Mouse (Mus musculus) limb, embryonic 14.5 days (tissue): ENCODE measurements around the gene Cct2. TPM values are rescaled to one million over a fixed set of nuclear protein-coding genes. Genes with fewer than 3 reads are reported as not detected.

Experiments
- ATAC-seq: fragments of 200-750 bp; cut with Nextera tagmentation; 2 replicates; pipeline ENCODE4 v1.8.0; 2017; ENCODE audit warnings: low read depth, moderate number of reproducible peaks, moderate TSS enrichment; ENCODE audit not compliant: low FRiP score
- DNase-seq: peaks from one replicate; pipeline ENCODE4 v3.0.0-alpha.2; 2015; ENCODE audit warnings: low spot score
- H3K27ac ChIP-seq: fragments of 300-500 bp; sonication (generic); replicated peaks from 2 replicates; pipeline ENCODE4 v1.5.1; 2014; ENCODE audit warnings: low read depth, mild to moderate bottlenecking, low read length, moderate library complexity, mixed read lengths
- H3K27me3 ChIP-seq: fragments of 300-500 bp; sonication (generic); 2 replicates; pipeline ENCODE4 v1.6.1; 2014; ENCODE audit warnings: low read length, mixed read lengths; ENCODE audit not compliant: control insufficient read depth, insufficient read depth
- H3K36me3 ChIP-seq: fragments of 300-500 bp; sonication (generic); 2 replicates; pipeline ENCODE4 v1.6.1; 2014; ENCODE audit warnings: mild to moderate bottlenecking, low read length, moderate library complexity, mixed read lengths; ENCODE audit not compliant: control insufficient read depth, insufficient read depth
- H3K4me1 ChIP-seq: fragments of 300-500 bp; sonication (generic); 2 replicates; pipeline ENCODE4 v1.6.1; 2014; ENCODE audit warnings: antibody characterized with exemption, low read length, mixed read lengths; ENCODE audit not compliant: control insufficient read depth, insufficient read depth
- H3K4me2 ChIP-seq: fragments of 300-500 bp; sonication (generic); replicated peaks from 2 replicates; pipeline ENCODE4 v1.6.1; 2014; ENCODE audit warnings: low read depth, mild to moderate bottlenecking, low read length, moderate library complexity; ENCODE audit not compliant: severe bottlenecking
- H3K4me3 ChIP-seq: fragments of 300-500 bp; sonication (generic); replicated peaks from 2 replicates; pipeline ENCODE4 v1.5.1; 2014; ENCODE audit warnings: low read length
- H3K9ac ChIP-seq: fragments of 300-500 bp; sonication (generic); 2 replicates; pipeline ENCODE4 v1.6.1; 2014; ENCODE audit warnings: mild to moderate bottlenecking, low read depth, low read length, moderate library complexity; ENCODE audit not compliant: severe bottlenecking
- H3K9me3 ChIP-seq: fragments of 300-500 bp; sonication (generic); 2 replicates; pipeline ENCODE4 v1.6.1; 2016; ENCODE audit warnings: low read length; ENCODE audit not compliant: control insufficient read depth
- POLR2A ChIP-seq: fragments of 200-500 bp; IDR thresholded peaks from 2 replicates; pipeline ENCODE4 v1.8.0; 2012; ENCODE audit warnings: inconsistent platforms, mild to moderate bottlenecking, moderate library complexity, borderline replicate concordance; ENCODE audit not compliant: insufficient read depth, insufficient read length; ENCODE audit errors: extremely low read depth
- WGBS: fragments of 180-500 bp; shearing (Covaris S2); extraction: QIAGEN DNeasy Blood & Tissue Kit; methylation state at CpG from one replicate; pipeline ENCODE4 v1.1.7; 2014; 5-methylcytosine and 5-hydroxymethylcytosine counted together
- polyA plus RNA-seq, 2 experiments: library from polyadenylated mRNA; depleted of rRNA in 1 of 2; stranded (reverse) in 1 of 2; unstranded in 1 of 2; fragments of >200 nt; fragmentation: Nextera tagmentation in 1 of 2; extraction: Ambion mirVana in 1 of 2; gene quantifications; 2 replicates each; pipeline versions ENCODE4 v1.2.1 to v1.2.3; 2012 to 2014

The Cct2 gene
- polyA plus RNA-seq (2012; rRNA removed) (207 and 231 TPM in 2 replicates), polyA plus RNA-seq (2014; fragmentation: Nextera tagmentation; extraction: Ambion mirVana) (253 and 262 TPM in 2 replicates)

DNA sequence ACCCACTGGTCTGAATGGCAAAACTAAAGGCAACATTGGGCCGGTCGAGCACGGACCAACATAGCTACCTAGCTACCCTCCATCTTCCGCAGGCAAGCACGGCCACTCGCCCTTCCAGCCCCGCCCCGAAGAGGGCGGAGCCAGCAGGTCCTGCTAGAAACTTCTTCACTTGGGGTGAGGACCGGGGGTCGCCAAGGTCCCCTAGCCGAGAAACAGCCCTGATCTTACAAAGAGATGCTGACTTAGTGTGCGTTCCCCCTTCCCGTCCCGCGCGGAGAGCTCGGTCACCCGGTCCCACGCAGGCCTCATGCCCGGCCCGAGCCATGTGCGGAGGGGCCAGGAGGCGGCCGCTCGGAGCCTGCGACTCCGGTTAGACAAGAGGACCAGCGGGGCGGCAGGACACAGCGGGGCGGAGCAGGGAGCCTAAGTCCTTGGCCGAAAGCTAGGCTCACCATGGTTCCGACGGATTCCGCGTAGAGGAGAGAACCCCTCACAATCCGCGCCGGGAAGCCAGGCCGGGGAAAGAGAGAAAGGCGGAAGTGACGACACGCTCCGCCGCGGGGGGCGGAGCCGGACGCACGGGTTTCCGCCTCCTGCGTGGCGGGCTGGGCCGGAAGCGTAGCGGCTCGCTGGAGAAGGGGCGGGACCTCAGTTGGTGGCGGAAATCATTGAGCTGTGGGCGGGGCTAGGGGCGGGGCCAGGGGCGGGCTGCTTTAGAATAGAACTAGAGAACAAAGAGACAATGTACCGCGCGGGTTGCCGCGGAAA, at the start of gene Cct2:
TSS of gene Cct2 (minus strand) at position 561 of the 768 bp plus-strand sequence.
- WGBS = 0% methylated on average over 63 of the region's 68 CpGs
- DNase-seq (peak; percentile 97), ATAC-seq (peak; percentile 93)
- peak within 1 kb of the TSS; percentile 95 for H3K9ac ChIP-seq
- peak within 1 kb of the TSS; percentile 88 for H3K27ac ChIP-seq
- no peaks in the 10 kb centered on the region; the same call in 1 of the 2 replicates for H3K4me1 ChIP-seq
- peak within 1 kb of the TSS; percentile 98 for H3K4me3 ChIP-seq
- H3K4me2 ChIP-seq = peak within 1 kb of the TSS; percentile 87
- no peaks in the 10 kb centered on the region for H3K9me3 ChIP-seq
- TF ChIP-seq POLR2A = 0 out of 2 replicates have a peak, but pooled peaks have one; percentile 83
- H3K36me3 ChIP-seq = peaks cover 38% of the 10 kb centered on the region
- no peaks in the 10 kb centered on the region for H3K27me3 ChIP-seq

DNA sequence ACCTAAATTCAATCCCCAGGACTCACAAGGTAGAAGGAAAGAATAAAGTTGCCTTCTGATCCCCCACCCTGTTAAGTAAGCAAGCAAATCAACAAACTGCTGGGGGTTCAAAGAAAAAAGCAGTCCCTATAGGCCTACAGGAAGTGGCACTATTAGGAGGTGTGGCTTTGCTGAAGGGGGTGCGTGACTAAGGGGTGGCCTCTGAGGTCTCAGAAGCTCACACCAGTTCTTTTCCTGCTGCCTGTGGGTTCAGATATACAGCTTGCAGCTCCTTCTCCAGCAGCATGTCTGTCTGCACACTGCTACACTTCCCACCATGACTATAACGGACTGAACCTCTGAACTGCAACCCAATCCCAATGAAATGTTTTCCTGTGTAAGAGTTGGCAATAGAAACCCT, 48.9 kb upstream of the Cct2 start:
- H3K4me2 ChIP-seq = no peak overlapping the region
- no peaks in the 10 kb centered on the region for H3K27me3 ChIP-seq
- ATAC-seq = no peak
- no peak overlapping the region for H3K4me3 ChIP-seq
- peaks cover under 1% of the 10 kb centered on the region; the same call in 1 of the 2 replicates for H3K36me3 ChIP-seq
- no peak overlapping the region for H3K27ac ChIP-seq
- no peak overlapping the region for H3K9ac ChIP-seq
- WGBS = 30% methylated on average over 2 of the region's 2 CpGs
- no peaks in the 10 kb centered on the region for H3K9me3 ChIP-seq
- no peak for TF ChIP-seq POLR2A
- no peak for DNase-seq
- peaks cover 24% of the 10 kb centered on the region; the same call in 1 of the 2 replicates for H3K4me1 ChIP-seq

DNA sequence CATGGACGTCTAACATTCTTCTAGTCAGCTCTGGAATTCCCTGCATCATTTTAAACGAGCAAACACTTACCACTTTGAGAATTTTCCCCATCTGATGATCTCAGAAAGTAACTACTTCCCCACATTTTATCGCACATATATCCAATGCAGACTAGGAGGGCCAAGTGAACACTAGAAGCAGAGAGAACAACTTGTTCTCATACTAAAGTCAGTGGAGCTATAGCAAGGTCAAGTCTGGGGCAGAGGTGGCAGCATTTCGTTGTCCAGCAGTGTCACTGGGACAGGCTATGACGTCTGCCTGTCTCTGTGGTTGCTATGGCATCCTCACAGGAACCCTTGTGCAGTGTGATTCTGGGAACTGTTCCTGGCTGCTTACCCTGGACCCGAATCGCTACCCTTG, 47.8 kb upstream of the Cct2 start:
- ATAC-seq = no peak
- Histone ChIP-seq H3K27ac (no peak overlapping the region), H3K4me2 (no peak overlapping the region), H3K4me3 (no peak overlapping the region), H3K9ac (no peak overlapping the region), H3K4me1 (peaks cover 24% of the 10 kb centered on the region; the same call in 1 of the 2 replicates), H3K9me3 (no peaks in the 10 kb centered on the region), H3K27me3 (no peaks in the 10 kb centered on the region), H3K36me3 (no peaks in the 10 kb centered on the region)
- TF ChIP-seq POLR2A = no peak
- no peak for DNase-seq
- 69% methylated on average over 7 of the region's 7 CpGs for WGBS

GRCm38 (mm10) chr10:117110271-117110670, 46.7 kb upstream of the Cct2 start:
- no peaks in the 10 kb centered on the region for H3K27me3 ChIP-seq
- WGBS = 59% methylated on average over 3 of the region's 3 CpGs

DNA sequence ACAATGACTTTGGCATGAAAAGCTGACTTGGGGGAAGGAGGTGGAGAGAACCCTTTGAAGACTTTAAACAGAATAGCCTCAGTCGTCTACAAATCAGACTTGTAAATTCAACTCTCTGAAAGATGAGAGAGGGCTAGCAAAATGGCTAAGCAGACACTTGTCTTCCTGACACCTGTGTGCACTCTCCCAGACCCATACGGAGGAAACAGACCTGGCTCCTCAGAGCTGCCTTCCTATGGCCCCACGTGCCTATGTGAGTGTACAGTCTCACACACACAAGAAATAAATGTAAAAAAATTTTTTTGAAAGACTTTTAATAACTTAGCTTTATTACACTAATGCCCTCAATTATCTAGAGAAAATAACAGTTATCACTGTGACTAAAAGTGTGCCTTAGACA, 43.1 kb upstream of the Cct2 start:
- H3K4me3 ChIP-seq = no peak overlapping the region
- TF ChIP-seq POLR2A = no peak
- H3K27ac ChIP-seq = no peak overlapping the region
- H3K4me2 ChIP-seq = no peak overlapping the region
- ATAC-seq (no peak), DNase-seq (no peak)
- no peaks in the 10 kb centered on the region for H3K4me1 ChIP-seq
- WGBS = 11% methylated on average over 3 of the region's 3 CpGs
- H3K27me3 ChIP-seq = no peaks in the 10 kb centered on the region
- no peaks in the 10 kb centered on the region for H3K9me3 ChIP-seq
- H3K36me3 ChIP-seq = no peaks in the 10 kb centered on the region
- no peak overlapping the region for H3K9ac ChIP-seq

More at GRCm38 (mm10) chr10:117110271-117110670, 46.7 kb upstream of the Cct2 start:
- Histone ChIP-seq H3K9me3 (no peaks in the 10 kb centered on the region), H3K4me3 (no peak overlapping the region), H3K4me1 (peaks cover 15% of the 10 kb centered on the region; the same call in 1 of the 2 replicates), H3K36me3 (no peaks in the 10 kb centered on the region), H3K4me2 (no peak overlapping the region), H3K9ac (no peak overlapping the region), H3K27ac (no peak overlapping the region; the same call in 1 of the 2 replicates)
- DNase-seq (no peak), ATAC-seq (no peak)
- TF ChIP-seq POLR2A = no peak
